Mouse (Mus musculus) MEL (cell line): Measurements from ENCODE around the gene Slc17a3.

Experiments
- CTCF ChIP-seq, 3 experiments: IDR thresholded peaks in 2 of 3; conservative IDR thresholded peaks in 1 of 3; 2 replicates each; pipeline ENCODE4 v1.5.1; 2011 to 2012; ENCODE audit warnings: low read length in 3 of 3, low read depth in 2 of 3, mild to moderate bottlenecking in 2 of 3, improper control_type of control experiment in 1 of 3, inconsistent platforms in 1 of 3, mixed read lengths in 1 of 3, moderate library complexity in 1 of 3; ENCODE audit not compliant: control insufficient read depth in 1 of 3, insufficient read depth in 1 of 3, poor library complexity in 1 of 3, severe bottlenecking in 1 of 3
- EP300 ChIP-seq, 2 experiments: IDR thresholded peaks; 2 replicates each; pipeline ENCODE4 v1.6.1; 2011; ENCODE audit warnings: improper control_type of control experiment in 2 of 2, low read length in 2 of 2, low read depth in 1 of 2, mild to moderate bottlenecking in 1 of 2
- KAT2A ChIP-seq: conservative IDR thresholded peaks from 2 replicates; pipeline ENCODE4 v1.6.1; 2012; ENCODE audit warnings: low read depth, low read length, improper control_type of control experiment, inconsistent platforms
- TCF12 ChIP-seq: IDR thresholded peaks from 2 replicates; pipeline ENCODE4 v1.6.1; 2014; ENCODE audit warnings: low read depth, mild to moderate bottlenecking, inconsistent platforms, low read length, improper control_type of control experiment, moderate library complexity
- USF1 ChIP-seq: IDR thresholded peaks from 2 replicates; pipeline ENCODE4 v1.6.1; 2014; ENCODE audit warnings: low read depth, mild to moderate bottlenecking, inconsistent platforms, low read length, improper control_type of control experiment, moderate library complexity

DNA sequence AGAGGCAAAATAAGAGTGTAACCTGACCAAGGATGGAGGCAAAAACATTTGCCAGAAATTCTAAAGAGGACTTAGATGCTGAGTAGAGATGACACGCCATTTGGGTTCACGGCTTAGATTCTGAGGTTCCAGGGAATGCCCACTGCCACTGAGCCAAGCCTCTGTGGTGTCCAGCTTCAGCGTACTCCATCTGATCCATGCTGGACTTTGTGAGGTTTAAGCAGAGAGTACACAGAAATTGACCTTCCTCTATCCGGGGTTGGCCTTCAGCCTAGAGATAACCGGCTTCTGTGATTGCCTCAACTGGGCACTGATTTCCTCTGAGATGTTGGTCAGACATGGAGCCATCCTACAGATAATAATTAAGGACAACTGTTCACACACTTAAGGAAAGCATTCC is 2.6 kb upstream of the Slc17a3 start:
- TF ChIP-seq CTCF (IDR thresholded peaks at IDR 0.05 in 2 of 3, conservative IDR thresholded peaks at IDR 0.05 in 1 of 3; ENCODE audit: control insufficient read depth in 1 of 3, insufficient read depth in 1 of 3, low read depth in 2 of 3, low read length in 3 of 3, poor library complexity in 1 of 3, severe bottlenecking in 1 of 3): no peak
- no peak for TF ChIP-seq TCF12
- no peak for TF ChIP-seq USF1
- TF ChIP-seq EP300 (IDR thresholded peaks at IDR 0.05; ENCODE audit: low read depth in 1 of 2, low read length in 2 of 2): no peak
- TF ChIP-seq KAT2A: no peak
